Mouse (Mus musculus) cerebellum, adult 2 months (tissue): ENCODE results near the gene Paox.

Experiments
- CTCF ChIP-seq: fragments of 200-500 bp; IDR thresholded peaks from 2 replicates; pipeline ENCODE4 v1.5.1; 2011; ENCODE audit warnings: low read depth, mild to moderate bottlenecking, control low read depth, low read length, moderate library complexity, borderline replicate concordance; ENCODE audit not compliant: insufficient read depth
- POLR2A ChIP-seq: fragments of 200-500 bp; IDR thresholded peaks from 2 replicates; pipeline ENCODE4 v1.6.1; 2011; ENCODE audit warnings: low read length, control low read depth, borderline replicate concordance; ENCODE audit not compliant: insufficient read depth

DNA sequence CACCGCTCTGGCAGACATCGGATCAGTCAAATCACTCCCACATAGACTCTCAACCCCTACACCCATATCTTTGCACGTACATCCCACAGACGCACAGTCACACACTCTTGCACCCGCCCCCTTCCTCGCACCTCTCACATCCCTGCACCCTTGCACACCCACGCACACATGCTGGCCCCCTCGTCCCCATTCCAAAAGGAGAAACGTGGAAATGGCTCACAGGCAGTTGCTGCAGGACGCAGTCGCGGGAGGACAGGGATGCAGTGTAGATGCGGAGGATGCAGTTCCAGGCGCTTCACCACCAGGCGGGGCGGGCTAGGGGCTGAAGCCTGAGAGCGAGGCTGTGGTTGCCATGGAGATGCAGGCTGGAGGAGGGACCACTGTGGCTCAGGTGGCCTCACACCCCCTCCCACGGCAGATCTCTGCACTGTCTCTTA lies 33.3 kb upstream of the Paox start, which contains the start of gene Caly:
- peak; percentile 71 for TF ChIP-seq CTCF
- peak; percentile 32; the same call in 1 of the 2 replicates for TF ChIP-seq POLR2A
